Mouse (Mus musculus): ENCODE results near the gene Gm28035. TPM values are rescaled to one million over a fixed set of nuclear protein-coding genes. Genes with fewer than 3 reads are reported as not detected.

Gene Gm28035
- polyA plus RNA-seq, 1 experiment, result 0.55 TPM

DNA sequence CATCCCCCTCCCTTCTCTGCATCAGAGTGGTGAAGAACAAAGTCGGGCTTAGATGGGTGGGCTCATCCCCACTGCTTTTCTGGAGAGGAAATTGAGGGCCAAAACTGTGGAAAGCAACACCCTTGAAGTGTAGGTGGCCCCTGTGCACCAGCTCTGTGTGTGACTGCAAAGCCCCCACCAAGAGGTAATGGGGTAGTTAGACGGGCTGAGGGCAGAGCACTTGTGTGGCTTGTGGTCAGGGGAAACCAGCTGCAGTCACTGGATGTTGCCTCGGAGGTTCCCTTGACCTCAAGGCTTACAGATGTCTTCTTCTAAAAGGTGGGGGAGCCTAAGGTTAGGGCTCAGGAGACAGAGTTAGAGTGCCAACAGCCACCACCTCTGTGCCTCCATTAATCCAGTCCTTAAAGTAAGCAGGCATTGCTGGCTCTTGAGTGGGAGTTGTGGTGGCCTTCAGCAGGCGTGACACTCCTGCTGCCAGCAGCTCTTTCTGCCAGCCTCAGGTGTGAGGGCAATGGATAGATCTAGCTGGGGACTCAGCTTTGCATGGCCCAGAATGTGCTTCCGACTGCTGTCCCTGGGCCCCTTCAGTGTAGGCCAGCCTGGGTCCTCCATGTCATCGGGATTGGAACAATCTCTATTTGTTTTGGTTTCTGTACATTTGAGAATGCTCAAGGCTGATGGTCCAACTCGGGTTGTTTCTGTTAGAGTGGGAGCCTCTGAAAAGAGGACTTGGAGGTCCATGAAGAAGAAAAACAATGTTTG, 17.5 kb downstream of the Gm28035 start:
- Histone ChIP-seq H3K4me2 (ENCODE audit: low read depth) (peak overlapping the region; percentile 93), H3K79me2 (ENCODE audit: control insufficient read depth, insufficient read depth) (peaks cover 53% of the 10 kb centered on the region), H3K27me3 (ENCODE audit: control insufficient read depth, insufficient read depth, insufficient read length) (no peaks in the 10 kb centered on the region), H3K36me3 (ENCODE audit: control insufficient read depth, insufficient read depth) (peaks cover 50% of the 10 kb centered on the region), H3K4me3 (no peak overlapping the region), H3ac (ENCODE audit: control insufficient read depth, insufficient read length) (no peak overlapping the region)
- TF ChIP-seq MYOD1 (IDR thresholded peaks at IDR 0.05; ENCODE audit: control insufficient read depth in 1 of 3, insufficient read length in 2 of 3, low read depth in 2 of 3) (peak in 1 of 3 experiments; percentile 62), USF1 (IDR thresholded peaks at IDR 0.05; ENCODE audit: low read depth) (no peak), MYOG (IDR thresholded peaks at IDR 0.05; ENCODE audit: control insufficient read depth in 1 of 3, insufficient read depth in 1 of 3, insufficient read length in 2 of 3, low read depth in 2 of 3) (peak in 1 of 3 experiments; percentile 65)

- peak overlapping the region; percentile 25 for H3K4me3 ChIP-seq
- peak overlapping the region; percentile 93 for H3K4me2 ChIP-seq (ENCODE audit: low read depth)
- H3K27me3 ChIP-seq (ENCODE audit: control insufficient read depth, insufficient read depth, insufficient read length), result no peaks in the 10 kb centered on the region
- H3ac ChIP-seq (ENCODE audit: control insufficient read depth, insufficient read length), result no peak overlapping the region
- peaks cover 51% of the 10 kb centered on the region for H3K36me3 ChIP-seq (ENCODE audit: control insufficient read depth, insufficient read depth)
- no peak for TF ChIP-seq CEBPB (IDR thresholded peaks at IDR 0.05; ENCODE audit: insufficient read depth, poor library complexity, severe bottlenecking)
- TF ChIP-seq POLR2AphosphoS2 (IDR thresholded peaks at IDR 0.05; ENCODE audit: insufficient read length, low read depth), result no peak
- TF ChIP-seq SRF (IDR thresholded peaks at IDR 0.05; ENCODE audit: control insufficient read depth, insufficient read length, low read depth), result peak; percentile 83
- TF ChIP-seq POLR2A (IDR thresholded peaks at IDR 0.05; ENCODE audit: insufficient read length, low read depth), result peak; percentile 27
- peaks cover 45% of the 10 kb centered on the region for H3K79me2 ChIP-seq (ENCODE audit: control insufficient read depth, insufficient read depth)
Observed at GRCm38 (mm10) chr2:30258600-30258999, 18.2 kb downstream of the Gm28035 start.

- no peak for TF ChIP-seq E2F4 (IDR thresholded peaks at IDR 0.05; ENCODE audit: insufficient read depth)
- peak; percentile 64 for TF ChIP-seq USF1 (IDR thresholded peaks at IDR 0.05; ENCODE audit: low read depth)
- peak; percentile 19 for TF ChIP-seq POLR2A (IDR thresholded peaks at IDR 0.05; ENCODE audit: insufficient read length, low read depth)
- TF ChIP-seq MYOD1 (IDR thresholded peaks at IDR 0.05; ENCODE audit: control insufficient read depth in 1 of 3, insufficient read length in 2 of 3, low read depth in 2 of 3), result no peak
- TF ChIP-seq TCF12 (IDR thresholded peaks at IDR 0.05; ENCODE audit: insufficient read depth, poor library complexity, severe bottlenecking), result no peak
- no peak for TF ChIP-seq MAX (IDR thresholded peaks at IDR 0.05; ENCODE audit: low read depth)
- no peak for TF ChIP-seq REST (IDR thresholded peaks at IDR 0.05; ENCODE audit: insufficient read depth, insufficient read length)
- no peak for TF ChIP-seq POLR2AphosphoS2 (IDR thresholded peaks at IDR 0.05; ENCODE audit: insufficient read length, low read depth)
- no peak for TF ChIP-seq SRF (IDR thresholded peaks at IDR 0.05; ENCODE audit: control insufficient read depth, insufficient read length, low read depth)
- TF ChIP-seq MYOG (IDR thresholded peaks at IDR 0.05; ENCODE audit: control insufficient read depth in 1 of 3, insufficient read depth in 1 of 3, insufficient read length in 2 of 3, low read depth in 2 of 3), result no peak
- no peak for TF ChIP-seq CEBPB (IDR thresholded peaks at IDR 0.05; ENCODE audit: insufficient read depth, poor library complexity, severe bottlenecking)
- TF ChIP-seq TCF3 (IDR thresholded peaks at IDR 0.05; ENCODE audit: insufficient read length, low read depth), result no peak
- Histone ChIP-seq H3K4me3 (peak overlapping the region; percentile 25), H3K4me2 (ENCODE audit: low read depth) (peak overlapping the region; percentile 93)
Observed at GRCm38 (mm10) chr2:30259131-30260064, 19.0 kb downstream of the Gm28035 start.

DNA sequence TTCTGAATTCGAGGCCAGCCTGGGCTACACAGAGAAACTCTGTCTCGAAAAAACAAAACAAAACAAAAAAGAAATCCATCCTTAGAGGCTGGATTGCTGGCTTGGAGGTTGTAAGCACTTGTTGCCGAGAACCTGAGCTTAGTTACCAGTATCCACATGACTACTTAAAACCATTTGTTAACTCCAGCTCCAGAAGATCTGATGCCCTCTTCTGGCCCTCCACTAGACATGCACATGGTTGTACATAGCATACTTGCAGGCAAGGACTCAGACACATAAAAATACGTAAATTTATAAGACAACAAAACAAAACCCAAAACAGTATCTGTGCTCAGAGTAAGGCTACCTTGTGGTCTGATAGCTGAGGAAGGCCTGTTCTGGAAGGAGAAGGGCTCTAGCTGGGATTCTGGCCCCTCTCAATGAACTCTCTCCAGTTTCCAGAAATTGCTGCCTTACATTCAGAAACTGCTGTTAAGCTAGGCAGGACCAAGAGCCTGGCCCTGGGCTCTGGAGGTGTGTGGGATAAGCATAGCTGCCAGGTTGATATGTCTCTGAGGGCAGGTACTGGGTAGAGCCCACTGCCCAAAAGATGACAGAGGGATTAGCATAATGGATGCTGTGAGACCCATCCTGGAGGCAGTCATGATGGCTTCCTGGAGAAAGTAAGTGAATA, 20.8 kb downstream of the Gm28035 start:
- Histone ChIP-seq H3ac (ENCODE audit: control insufficient read depth, insufficient read length) (no peak overlapping the region), H3K4me3 (no peak overlapping the region), H3K36me3 (ENCODE audit: control insufficient read depth, insufficient read depth) (peaks cover 61% of the 10 kb centered on the region), H3K4me2 (ENCODE audit: low read depth) (no peak overlapping the region), H3K79me2 (ENCODE audit: control insufficient read depth, insufficient read depth) (peaks cover 39% of the 10 kb centered on the region), H3K27me3 (ENCODE audit: control insufficient read depth, insufficient read depth, insufficient read length) (no peaks in the 10 kb centered on the region)
- TF ChIP-seq MAX (IDR thresholded peaks at IDR 0.05; ENCODE audit: low read depth) (no peak), TCF12 (IDR thresholded peaks at IDR 0.05; ENCODE audit: insufficient read depth, poor library complexity, severe bottlenecking) (no peak), CEBPB (IDR thresholded peaks at IDR 0.05; ENCODE audit: insufficient read depth, poor library complexity, severe bottlenecking) (no peak), POLR2AphosphoS2 (IDR thresholded peaks at IDR 0.05; ENCODE audit: insufficient read length, low read depth) (no peak), TCF3 (IDR thresholded peaks at IDR 0.05; ENCODE audit: insufficient read length, low read depth) (no peak), E2F4 (IDR thresholded peaks at IDR 0.05; ENCODE audit: insufficient read depth) (no peak), REST (IDR thresholded peaks at IDR 0.05; ENCODE audit: insufficient read depth, insufficient read length) (no peak), SRF (IDR thresholded peaks at IDR 0.05; ENCODE audit: control insufficient read depth, insufficient read length, low read depth) (no peak), MYOG (IDR thresholded peaks at IDR 0.05; ENCODE audit: control insufficient read depth in 1 of 3, insufficient read depth in 1 of 3, insufficient read length in 2 of 3, low read depth in 2 of 3) (no peak), USF1 (IDR thresholded peaks at IDR 0.05; ENCODE audit: low read depth) (no peak), MYOD1 (IDR thresholded peaks at IDR 0.05; ENCODE audit: control insufficient read depth in 1 of 3, insufficient read length in 2 of 3, low read depth in 2 of 3) (no peak), POLR2A (IDR thresholded peaks at IDR 0.05; ENCODE audit: insufficient read length, low read depth) (no peak)

More at GRCm38 (mm10) chr2:30259131-30260064, 19.0 kb downstream of the Gm28035 start:
- Histone ChIP-seq H3ac (ENCODE audit: control insufficient read depth, insufficient read length) (peak overlapping the region; percentile 7), H3K79me2 (ENCODE audit: control insufficient read depth, insufficient read depth) (peaks cover 39% of the 10 kb centered on the region), H3K27me3 (ENCODE audit: control insufficient read depth, insufficient read depth, insufficient read length) (no peaks in the 10 kb centered on the region), H3K36me3 (ENCODE audit: control insufficient read depth, insufficient read depth) (peaks cover 59% of the 10 kb centered on the region)
